Mouse (Mus musculus) gonadal fat pad, adult 2 months (tissue): Measurements from ENCODE around the gene Slc6a9. TPM values are rescaled to one million over a fixed set of nuclear protein-coding genes. Genes with fewer than 3 reads are reported as not detected.

Experiments used
- DNase-seq: peaks from one replicate; pipeline ENCODE4 v3.0.0-alpha.2; 2012; ENCODE audit warnings: low read depth
- polyA plus RNA-seq: library from polyadenylated mRNA; depleted of rRNA; stranded (reverse); fragments of >200 nt; gene quantifications from 2 replicates; pipeline ENCODE4 v1.2.3, GENCODE M21; 2012; rRNA removed

Gene Slc6a9
- polyA plus RNA-seq, 1 experiment, result 45.1 TPM

DNA sequence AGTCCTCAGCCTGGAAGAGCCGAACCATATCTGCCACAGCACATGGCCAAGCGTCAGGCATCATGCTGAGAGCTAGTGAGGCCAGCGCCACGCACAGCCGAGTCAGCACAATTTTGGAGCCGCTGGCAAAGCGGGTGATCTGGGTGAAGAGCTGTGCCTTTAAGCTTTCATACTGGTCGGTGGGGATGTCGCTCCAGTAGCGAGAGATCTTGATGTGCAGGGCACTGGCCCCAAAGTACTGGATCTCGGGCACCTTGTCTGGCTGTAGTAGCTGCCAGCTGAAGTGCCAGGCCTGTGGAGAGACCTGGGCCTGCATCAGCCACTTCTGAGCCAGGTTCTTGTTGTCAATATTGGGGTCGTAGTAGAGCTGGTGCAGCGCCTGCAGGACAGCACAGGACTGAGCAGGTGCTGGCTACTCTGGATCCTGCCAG is 77.8 kb downstream of the Slc6a9 start:
- no peak for DNase-seq

DNA sequence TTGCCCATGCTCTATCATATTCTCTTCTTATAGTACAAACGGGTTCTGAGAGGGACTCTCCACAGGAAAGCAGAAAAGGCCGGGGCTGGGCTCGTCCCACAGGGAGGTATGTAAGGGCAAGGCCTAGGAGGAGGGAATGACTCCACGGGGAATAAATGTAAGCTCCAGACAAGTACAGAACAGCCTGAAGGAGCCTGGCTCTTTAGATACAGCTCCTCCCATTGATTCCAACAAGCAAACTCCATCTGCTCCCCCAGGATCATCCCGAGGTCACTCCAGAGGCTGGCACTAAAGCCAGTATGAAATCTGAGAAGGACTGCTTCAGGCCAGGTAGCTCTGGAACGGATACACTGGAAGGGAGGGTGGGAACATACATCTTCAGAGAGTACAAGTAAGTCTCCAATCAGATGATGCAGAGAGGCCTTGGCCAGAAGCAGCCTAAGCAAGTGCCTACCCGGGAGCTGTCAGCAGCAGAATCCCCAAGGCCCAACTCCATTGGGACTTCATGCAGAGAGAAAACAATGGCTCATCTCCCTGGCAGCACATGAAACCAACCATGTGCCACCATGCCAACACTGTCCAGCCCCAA is 78.5 kb downstream of the Slc6a9 start:
- no peak for DNase-seq

DNA sequence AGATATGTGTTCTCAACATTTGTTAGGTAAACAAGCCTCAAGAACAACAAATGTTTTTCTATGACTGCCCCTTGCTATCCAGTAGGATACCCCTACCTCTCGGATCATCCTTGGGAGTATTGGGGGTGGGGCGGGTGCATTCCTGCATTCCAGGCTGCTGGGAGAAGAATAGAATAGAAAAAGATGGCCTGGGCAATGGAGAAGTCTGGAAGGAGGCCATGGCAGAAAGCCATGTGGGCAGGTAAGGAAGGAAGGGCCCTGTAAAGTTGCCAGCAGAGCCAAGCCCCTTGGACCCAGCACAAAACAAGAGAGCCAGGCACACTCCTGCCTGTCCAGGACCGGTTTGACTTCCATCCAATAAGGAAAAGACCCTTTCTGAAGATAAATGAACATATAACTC is 79.1 kb downstream of the Slc6a9 start:
- peak; percentile 46 for DNase-seq

DNA sequence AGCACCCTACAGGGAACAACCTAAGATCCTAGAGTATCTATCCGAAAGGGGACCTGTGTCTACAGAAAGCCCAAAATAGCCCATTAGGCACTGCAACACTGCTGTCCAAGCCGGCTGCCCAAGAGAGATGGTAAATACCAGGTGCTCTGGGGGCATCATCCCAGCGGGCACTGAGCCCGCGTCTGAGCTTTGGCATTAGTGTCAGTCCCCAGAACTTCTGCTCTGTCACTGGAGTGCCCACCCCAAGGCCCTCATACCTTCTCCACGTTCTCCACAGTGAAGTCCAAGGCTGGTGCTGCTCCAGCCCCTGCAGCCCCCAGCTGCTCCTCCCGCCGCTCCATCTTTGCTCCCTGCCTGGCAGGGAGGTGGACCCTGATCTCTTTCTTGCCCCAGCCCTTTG is 79.7 kb downstream of the Slc6a9 start:
- no peak for DNase-seq

DNA sequence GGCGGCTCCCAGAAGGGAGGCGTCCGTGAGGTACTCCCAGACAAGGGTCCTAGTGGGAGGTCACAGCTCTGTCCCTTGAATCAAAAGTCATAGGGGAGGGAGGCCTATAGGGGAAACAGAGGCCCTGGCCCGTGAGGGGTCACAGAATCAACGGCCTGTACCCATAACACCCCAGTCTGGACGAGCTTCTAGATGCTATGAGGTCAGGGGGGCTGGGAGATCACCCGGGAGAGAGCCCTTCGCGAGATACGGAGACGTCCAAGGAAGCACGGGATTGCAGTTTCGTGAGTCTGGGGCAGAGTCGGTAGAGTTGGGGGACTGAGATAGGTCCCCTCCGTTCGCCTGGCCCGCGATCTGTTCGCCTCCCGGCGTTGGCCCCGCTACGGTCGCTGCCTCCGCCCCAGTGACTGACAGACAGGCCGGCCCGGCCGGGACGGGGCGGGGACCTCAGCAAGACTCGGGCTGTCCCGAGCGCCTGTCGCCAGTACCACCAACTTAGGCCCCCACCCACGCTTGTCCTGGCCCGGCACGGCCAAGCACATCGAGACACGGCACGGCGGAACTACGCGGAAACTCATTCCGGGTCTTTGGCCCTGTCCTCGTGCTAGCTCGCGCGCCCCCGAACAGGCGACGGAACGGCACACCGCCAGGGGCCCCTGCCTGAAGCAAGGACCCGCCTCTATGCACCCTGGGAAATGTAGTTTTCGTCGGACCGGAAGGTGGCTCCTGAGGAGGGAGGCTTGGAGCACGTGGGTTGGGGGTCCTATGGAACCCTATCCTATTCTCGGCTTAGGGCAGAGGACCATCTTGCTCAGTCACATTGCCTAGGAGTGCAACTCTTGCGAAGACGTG is 80.5 kb downstream of the Slc6a9 start, which contains the start of gene Ipo13:
TSS of gene Ipo13 (minus strand) at position 409 of the 852 bp plus-strand sequence.
- DNase-seq, result no peak

DNA sequence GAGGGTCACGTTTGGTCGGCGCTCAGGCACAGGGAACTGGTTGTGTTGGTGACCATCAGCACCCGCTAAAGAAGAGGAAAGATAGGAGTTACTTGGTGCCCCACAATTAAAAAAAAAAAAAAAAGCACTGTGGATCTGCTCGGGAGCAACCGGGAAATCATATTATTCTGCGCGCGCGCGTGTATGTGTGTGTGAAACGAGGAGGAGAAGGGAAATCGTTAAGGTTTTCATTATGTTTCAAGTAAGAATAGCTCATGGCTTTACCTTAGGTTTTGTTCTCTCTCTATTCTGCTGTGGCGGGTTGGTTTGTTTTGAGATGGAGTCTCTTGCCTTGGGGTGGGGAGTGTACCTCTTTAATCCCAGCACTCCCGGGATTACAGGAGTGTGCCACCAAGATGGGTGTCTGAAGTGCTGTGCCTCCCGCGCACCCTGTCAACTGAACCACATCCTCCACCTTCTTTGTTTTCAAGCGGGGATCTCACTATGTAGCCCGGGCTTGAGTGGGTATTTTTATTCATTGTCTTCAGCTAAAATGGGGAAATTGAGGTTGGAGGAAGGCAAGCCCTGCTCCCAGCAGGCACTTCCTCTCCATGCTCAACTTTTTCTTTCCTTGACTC is 81.3 kb downstream of the Slc6a9 start:
- DNase-seq, result no peak

DNA sequence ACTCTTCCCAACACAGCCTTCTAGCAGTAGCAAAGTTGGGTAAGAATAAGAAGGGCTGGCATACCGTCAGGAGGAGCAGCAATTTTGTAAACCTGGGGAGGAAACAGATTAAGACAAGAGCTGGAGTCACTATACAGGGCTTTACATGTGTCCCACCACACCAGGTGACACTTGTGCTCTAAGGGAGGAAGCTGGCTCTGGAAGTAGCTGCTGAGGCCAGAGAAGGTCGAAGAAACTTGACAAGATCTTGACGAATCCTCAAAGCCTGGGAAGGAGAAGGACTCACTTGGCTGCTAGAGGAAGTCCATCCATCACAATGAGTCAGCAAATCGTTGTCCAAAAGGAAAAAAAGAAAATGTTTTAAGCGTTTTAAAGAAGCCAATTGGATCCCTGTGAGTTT is 82.1 kb downstream of the Slc6a9 start:
- DNase-seq, result no peak

DNA sequence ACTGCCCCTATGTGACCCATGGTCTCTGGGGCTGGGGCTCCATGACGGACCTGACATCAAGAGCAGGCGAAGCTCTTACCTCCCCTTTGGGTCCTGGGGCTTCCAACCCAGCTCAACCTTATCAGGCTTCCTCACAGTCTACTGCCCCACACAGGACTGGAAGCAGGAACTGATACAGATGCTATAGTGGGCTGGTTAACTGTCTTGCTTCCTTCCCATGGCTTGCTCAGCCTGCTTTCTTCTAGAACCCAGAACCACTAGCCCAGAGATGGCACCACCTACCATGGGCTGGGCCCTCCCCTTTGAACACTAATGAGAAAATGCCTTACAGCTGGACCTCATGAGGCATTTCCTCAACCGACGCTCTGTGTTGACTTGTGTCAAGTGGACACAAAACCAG is 83.1 kb downstream of the Slc6a9 start:
- DNase-seq, result no peak

DNA sequence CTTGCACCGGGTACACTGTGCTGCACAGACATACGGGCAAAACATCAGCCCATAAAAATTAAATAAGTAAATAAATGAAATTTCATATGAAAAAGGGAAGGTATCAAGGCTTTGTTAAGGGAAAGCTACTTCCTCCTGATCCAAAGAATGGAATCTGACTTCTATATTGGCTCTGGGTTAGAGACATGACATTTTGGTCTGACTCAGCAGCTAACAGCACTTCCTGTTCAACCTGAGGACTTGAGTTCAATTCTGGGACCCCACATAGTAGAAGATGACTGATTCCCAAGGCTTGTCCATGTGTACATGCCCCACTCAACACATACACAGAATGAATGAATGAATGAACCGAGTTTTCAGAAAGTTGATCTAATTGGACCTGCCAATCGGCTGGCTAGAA is 83.5 kb downstream of the Slc6a9 start:
- no peak for DNase-seq

DNA sequence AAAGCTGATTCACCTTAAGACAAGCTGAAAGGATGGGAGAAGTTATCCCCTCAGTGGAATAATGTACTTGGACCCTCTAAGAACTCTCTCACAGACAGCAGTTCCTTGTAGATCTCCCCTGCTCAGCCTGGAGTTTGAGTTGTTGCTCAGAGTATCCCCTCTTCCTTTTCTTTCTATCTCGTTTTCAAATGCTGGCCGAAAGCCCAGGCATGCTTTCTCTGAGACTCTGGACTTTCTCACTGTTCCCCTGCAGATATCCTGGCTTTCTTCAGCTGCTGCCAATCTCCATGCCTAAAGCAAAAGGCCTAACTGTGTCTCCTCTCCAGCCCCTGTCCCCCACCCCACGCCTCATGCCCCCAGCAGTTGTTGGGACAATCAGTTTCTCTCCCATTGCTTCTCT is 84.0 kb downstream of the Slc6a9 start:
- DNase-seq, result no peak

DNA sequence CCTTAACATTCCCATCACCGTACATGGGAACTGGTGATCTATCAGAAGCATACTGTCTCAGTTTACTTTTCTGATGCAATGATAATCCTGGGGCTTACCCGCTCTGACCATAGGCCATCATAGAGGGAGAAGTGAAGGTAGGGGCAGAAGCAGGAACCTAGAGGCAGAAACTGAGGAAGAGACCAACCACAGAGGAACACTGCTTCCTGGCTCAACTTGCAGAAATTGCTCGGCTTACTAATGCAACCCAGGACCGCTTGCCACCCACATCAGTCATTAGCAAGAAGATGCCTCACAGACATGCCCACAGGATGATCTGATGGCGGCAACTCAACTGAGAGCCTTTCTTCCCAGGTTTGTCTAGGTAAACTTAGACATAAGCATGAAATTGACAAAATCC is 84.5 kb downstream of the Slc6a9 start:
- DNase-seq, result no peak

DNA sequence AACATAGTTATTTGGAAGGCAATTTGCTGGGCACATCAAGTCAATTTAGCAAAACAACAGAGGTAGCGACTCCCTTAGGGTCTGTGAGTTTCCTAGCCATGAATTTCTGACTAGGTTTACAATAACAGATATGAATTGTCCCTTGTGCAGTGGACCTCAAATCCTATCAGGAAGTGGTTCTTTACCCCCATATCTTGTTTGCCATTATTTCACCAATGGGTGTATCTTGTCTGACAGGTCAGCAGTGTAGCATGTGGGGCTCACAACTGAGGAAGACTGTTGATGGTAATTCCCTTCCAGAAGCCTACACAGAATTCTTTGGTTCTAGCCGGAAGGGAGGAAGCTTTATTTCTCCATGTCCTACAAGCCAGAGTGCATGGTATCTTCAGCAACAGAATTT is 87.1 kb downstream of the Slc6a9 start:
- DNase-seq, result no peak

DNA sequence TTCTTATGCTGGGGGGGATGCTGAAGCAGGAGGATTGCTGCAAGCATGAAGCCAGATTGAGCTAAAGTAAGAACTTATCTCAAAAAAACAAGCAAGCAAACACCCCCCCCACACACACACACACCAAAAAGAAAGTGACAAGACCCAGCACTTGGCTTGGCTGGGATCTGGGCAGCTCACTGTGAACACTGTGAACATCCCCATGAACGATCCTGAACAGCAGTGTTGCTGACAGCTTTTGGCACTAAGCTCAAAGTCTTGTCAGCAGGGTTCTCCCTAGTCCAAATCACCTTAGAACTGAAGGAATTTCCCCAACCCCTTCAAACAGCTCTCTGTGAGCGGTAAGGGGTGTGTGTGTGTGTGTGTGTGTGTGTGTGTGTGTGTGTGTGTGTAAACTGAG is 89.1 kb downstream of the Slc6a9 start:
- no peak for DNase-seq

Other genes with a start within 250 kb of the Slc6a9 start
- 16.6 and 20.2 TPM in 2 replicates for gene Dmap1, start 152.2 kb upstream of the Slc6a9 start, polyA plus RNA-seq
- gene Gm12845, start 110.1 kb upstream of the Slc6a9 start, polyA plus RNA-seq, result not detected in 2 replicates
- not detected in 2 replicates for gene Klf17, start 68.9 kb upstream of the Slc6a9 start, polyA plus RNA-seq
- gene Ccdc24, start 38.1 kb downstream of the Slc6a9 start, polyA plus RNA-seq, result 3.3 and 3.5 TPM in 2 replicates
- gene B4galt2, start 49.0 kb downstream of the Slc6a9 start, polyA plus RNA-seq, result 13.1 and 18.1 TPM in 2 replicates
- gene Atp6v0b, start 52.8 kb downstream of the Slc6a9 start, polyA plus RNA-seq, result 345 and 427 TPM in 2 replicates
- gene Dph2, start 57.5 kb downstream of the Slc6a9 start, polyA plus RNA-seq, result 8.9 and 11.4 TPM in 2 replicates
- 49.3 and 58.7 TPM in 2 replicates for gene Ipo13, start 80.5 kb downstream of the Slc6a9 start, polyA plus RNA-seq
- gene Artn, start 95.3 kb downstream of the Slc6a9 start, polyA plus RNA-seq, result 3.2 and 4.4 TPM in 2 replicates